Mouse (Mus musculus) left cerebral cortex, postnatal 10 days (tissue): ENCODE results near the gene Bcam. TPM values are rescaled to one million over a fixed set of nuclear protein-coding genes. Genes with fewer than 3 reads are reported as not detected.
A peak's percentile ranks its signal among the peaks of the same experiment; 100 is the strongest.

Experiments used
- DNase-seq, 2 experiments: peaks; one replicate each; pipeline ENCODE4 v3.0.0; 2021 to 2022; ENCODE audit warnings: low spot score in 2 of 2, mixed read lengths in 1 of 2; ENCODE audit errors: extremely low spot score in 1 of 2
- intact Hi-C: fragments of 180-260 bp; cut with DNase I; formaldehyde crosslinking; loops from one replicate; pipeline ENCODE4 v1.15.1; 2025
- total RNA-seq, 2 experiments: library from RNA; stranded (reverse); gene quantifications; 2 replicates each; pipeline ENCODE4 v1.2.3; 2021

The Bcam gene
- total RNA-seq, 2 experiments from 2014 or later = 10.3 to 10.9 TPM

DNA sequence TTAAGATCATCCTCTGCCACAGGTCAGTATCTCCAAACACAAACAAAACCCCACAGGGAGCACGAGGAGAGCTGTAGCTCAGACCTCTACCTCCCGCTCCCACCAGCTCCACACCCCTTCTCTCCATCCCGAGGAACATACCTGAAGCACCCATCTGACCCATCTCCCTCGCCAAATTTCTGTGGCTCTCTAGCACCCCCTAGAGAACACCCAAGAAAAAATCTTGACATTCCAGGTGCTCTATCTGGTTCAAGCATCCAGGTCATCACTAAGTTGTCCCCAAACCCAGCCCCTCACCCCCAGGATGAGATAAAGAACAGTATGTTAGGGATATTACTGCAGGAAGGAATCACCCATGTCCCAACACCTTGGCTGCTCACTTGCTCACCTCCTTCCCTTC lies 57.6 kb downstream of the Bcam start:
- DNase-seq = no peak
- intact Hi-C loops = no loop called here

DNA sequence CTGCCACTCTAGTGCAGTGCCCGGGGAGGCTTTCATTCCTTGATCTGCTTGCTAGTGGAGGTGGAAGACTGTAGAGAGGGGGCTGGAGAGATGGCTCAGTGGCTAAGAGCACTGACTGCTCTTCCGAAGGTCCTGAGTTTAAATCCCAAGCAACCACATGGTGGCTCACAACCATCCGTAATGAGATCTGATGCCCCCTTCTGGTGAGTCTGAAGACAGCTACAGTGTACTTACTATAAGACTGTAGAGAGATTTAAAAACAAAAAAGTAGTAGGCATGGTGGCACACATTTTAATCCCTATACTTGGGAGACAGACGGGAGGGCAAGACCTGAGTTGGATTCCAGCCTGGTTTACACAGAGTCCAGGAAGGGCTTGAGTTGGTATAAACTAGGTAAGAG lies 58.4 kb downstream of the Bcam start:
- DNase-seq = no peak
- intact Hi-C loops = no loop called here

DNA sequence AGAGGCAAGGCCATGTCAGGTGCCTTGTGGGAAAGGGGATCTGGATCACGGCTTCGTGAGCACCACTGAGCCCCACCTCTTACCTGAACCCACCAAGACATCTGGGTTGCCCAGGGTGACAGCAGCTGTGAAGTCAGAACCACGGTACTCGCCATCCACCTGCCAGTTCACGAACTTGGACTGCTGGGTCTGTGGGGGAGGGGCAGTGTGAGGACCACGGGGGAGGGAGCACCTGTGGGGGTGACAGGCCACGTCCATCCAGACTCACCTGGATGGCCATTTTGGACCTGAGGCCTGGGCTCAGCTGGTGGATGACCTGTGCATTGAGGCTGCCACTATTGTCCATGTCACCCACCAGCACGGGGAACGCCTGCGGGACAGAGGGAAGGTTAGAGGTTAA lies 60.2 kb downstream of the Bcam start:
- peak in 1 of 2 experiments; percentile 63 for DNase-seq
- intact Hi-C loops = no loop called here

Other genes starting within 250 kb of the Bcam start
- gene Ppp1r37, start 207.9 kb downstream of the Bcam start, total RNA-seq = 10 to 100 TPM; 78.7 to 79.3 TPM
- gene Zfp296, start 193.7 kb downstream of the Bcam start, total RNA-seq = under 1 TPM; 0.36 to 0.45 TPM
- gene Gemin7, start 193.4 kb downstream of the Bcam start, total RNA-seq = 10 to 100 TPM; 51.7 to 55.2 TPM
- 10 to 100 TPM; 78.0 to 81.5 TPM for gene Clasrp, start 166.5 kb downstream of the Bcam start, total RNA-seq
- gene Relb, start 141.6 kb downstream of the Bcam start, total RNA-seq = 1 to 10 TPM; 5.9 to 6.5 TPM
- gene Clptm1, start 106.0 kb downstream of the Bcam start, total RNA-seq = 100 to 1,000 TPM; 144 to 147 TPM
- not detected for gene Apoc2, start 93.1 kb downstream of the Bcam start, total RNA-seq
- not detected for gene Gm44805, start 89.6 kb downstream of the Bcam start, total RNA-seq
- gene Apoc4, start 89.5 kb downstream of the Bcam start, total RNA-seq = not detected
- 1 to 10 TPM; 3.1 to 3.3 TPM for gene Apoc1, start 78.4 kb downstream of the Bcam start, total RNA-seq
- 1,000 to 10,000 TPM; 1,326 to 1,376 TPM for gene Apoe, start 71.8 kb downstream of the Bcam start, total RNA-seq
- gene Tomm40, start 55.6 kb downstream of the Bcam start, total RNA-seq = 100 to 1,000 TPM; 114 to 118 TPM
- 10 to 100 TPM; 18.9 to 22.0 TPM for gene Nectin2, start 20.5 kb downstream of the Bcam start, total RNA-seq
- gene Cblc, start 25.8 kb upstream of the Bcam start, total RNA-seq = not detected
- 1 to 10 TPM in 1 of 2 experiments, not detected in 1; 1.0 TPM for gene Bcl3, start 51.8 kb upstream of the Bcam start, total RNA-seq
- gene Gm19345, start 81.0 kb upstream of the Bcam start, total RNA-seq = 1 to 10 TPM; 6.3 to 6.7 TPM
- gene Ceacam16, start 90.3 kb upstream of the Bcam start, total RNA-seq = not detected
- gene Ceacam19, start 116.9 kb upstream of the Bcam start, total RNA-seq = not detected
- gene Pvr, start 150.1 kb upstream of the Bcam start, total RNA-seq = 10 to 100 TPM in 1 of 2 experiments, 1 to 10 TPM in 1; 9.8 to 14.1 TPM
- gene Igsf23, start 179.7 kb upstream of the Bcam start, total RNA-seq = not detected
- gene Ceacam20, start 194.4 kb upstream of the Bcam start, total RNA-seq = not detected
- gene Nlrp9b, start 220.4 kb upstream of the Bcam start, total RNA-seq = not detected